Mouse (Mus musculus) myocyte (in vitro differentiated cells): ENCODE measurements around the gene Fam198a.

ENCODE experiments used
- MAX ChIP-seq: IDR thresholded peaks from one replicate; pipeline ENCODE4 v1.6.1; 2011; ENCODE audit warnings: low read depth, mild to moderate bottlenecking, control low read depth
- POLR2A ChIP-seq: IDR thresholded peaks from one replicate; pipeline ENCODE4 v1.6.1; 2011; ENCODE audit warnings: low read depth, mild to moderate bottlenecking, control low read depth, moderate library complexity; ENCODE audit not compliant: insufficient read length
- SRF ChIP-seq: IDR thresholded peaks from one replicate; pipeline ENCODE4 v1.6.1; 2011; ENCODE audit warnings: low read depth; ENCODE audit not compliant: control insufficient read depth, insufficient read length

DNA sequence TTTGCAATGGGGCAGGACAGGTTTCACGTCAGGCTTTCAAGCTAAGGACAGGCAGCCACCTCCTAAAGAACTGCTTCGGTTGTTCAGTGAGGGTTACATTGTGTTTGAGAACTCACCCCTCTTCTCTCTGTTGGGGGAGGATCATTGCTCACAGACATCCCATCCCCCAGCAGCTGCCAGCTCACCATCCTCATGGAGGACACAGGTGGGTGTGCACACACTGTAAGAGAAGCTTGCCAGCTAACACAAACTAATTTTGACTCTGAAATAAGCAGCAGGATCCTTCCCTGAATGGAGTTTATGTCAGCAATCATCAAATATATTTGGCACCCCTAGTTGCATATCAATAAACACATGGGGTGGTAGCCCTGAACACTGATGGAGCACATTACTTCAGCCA lies 62.0 kb downstream of the Fam198a start:
- no peak for TF ChIP-seq POLR2A
- no peak for TF ChIP-seq SRF
- TF ChIP-seq MAX = no peak
